Mouse (Mus musculus) embryonic facial prominence, embryonic 13.5 days (tissue): ENCODE results near the gene Zfp866. TPM values are rescaled to one million over a fixed set of nuclear protein-coding genes. Genes with fewer than 3 reads are reported as not detected.

Experiments used
- polyA plus RNA-seq: library from polyadenylated mRNA; unstranded; fragments of >200 nt; fragmentation: Nextera tagmentation; extraction: Ambion mirVana; gene quantifications from 2 replicates; pipeline ENCODE4 v1.2.1, GENCODE M21; 2015

Zfp866 gene
- polyA plus RNA-seq, 1 experiment from 2014 or later: 39.4 TPM

Other genes with a start within 250 kb of the Zfp866 start
- gene Zfp868, start 165.6 kb downstream of the Zfp866 start, polyA plus RNA-seq: 27.6 and 30.4 TPM in 2 replicates
- gene Zfp964, start 136.7 kb downstream of the Zfp866 start, polyA plus RNA-seq: 2.6 and 3.8 TPM in 2 replicates
- gene Zfp869, start 80.5 kb downstream of the Zfp866 start, polyA plus RNA-seq: 31.0 and 32.6 TPM in 2 replicates
- gene Zfp963, start 41.2 kb downstream of the Zfp866 start, polyA plus RNA-seq: 6.9 and 8.9 TPM in 2 replicates
- gene Gm20422, start 16.3 kb downstream of the Zfp866 start, polyA plus RNA-seq: not detected in 2 replicates
- 46.5 and 48.1 TPM in 2 replicates for gene Atp13a1, start within 50 bp of the Zfp866 start, polyA plus RNA-seq
- gene Gmip, start 17.5 kb upstream of the Zfp866 start, polyA plus RNA-seq: 10.3 and 11.0 TPM in 2 replicates
- gene Lpar2, start 31.3 kb upstream of the Zfp866 start, polyA plus RNA-seq: 0.55 and 0.58 TPM in 2 replicates
- gene Pbx4, start 41.3 kb upstream of the Zfp866 start, polyA plus RNA-seq: 8.7 and 9.7 TPM in 2 replicates
- gene Cilp2, start 96.5 kb upstream of the Zfp866 start, polyA plus RNA-seq: 0.96 and 1.1 TPM in 2 replicates
- 4.5 and 4.7 TPM in 2 replicates for gene Tssk6, start 111.0 kb upstream of the Zfp866 start, polyA plus RNA-seq
- gene Ndufa13, start 111.4 kb upstream of the Zfp866 start, polyA plus RNA-seq: 178 and 184 TPM in 2 replicates
- gene Yjefn3, start 111.5 kb upstream of the Zfp866 start, polyA plus RNA-seq: 3.6 TPM in 2 replicates
- gene Gatad2a, start 205.2 kb upstream of the Zfp866 start, polyA plus RNA-seq: 35.5 and 35.6 TPM in 2 replicates